Mouse (Mus musculus): ENCODE data around the gene Ugt1a10.

GRCm38 (mm10) chr1:88094941-88095492 is 39.8 kb downstream of the Ugt1a10 start, which contains the start of gene Ugt1a7c:
- no peak for TF ChIP-seq CTCF (IDR thresholded peaks at IDR 0.05; ENCODE audit: low read depth)
- TF ChIP-seq EP300 (IDR thresholded peaks at IDR 0.05; ENCODE audit: low read depth): no peak
